Mouse (Mus musculus) liver, embryonic 11.5 days (tissue): ENCODE results near the gene Tepsin. TPM values are rescaled to one million over a fixed set of nuclear protein-coding genes. Genes with fewer than 3 reads are reported as not detected.

Experiments used
- microRNA-seq: library from miRNA; unstranded; fragments of <30 nt; microRNA quantifications from one replicate; pipeline ENCODE4, GENCODE M21; 2017; ENCODE audit warnings: borderline number of aligned reads
- polyA plus RNA-seq: library from polyadenylated mRNA; unstranded; fragments of >200 nt; fragmentation: Nextera tagmentation; extraction: Ambion mirVana; gene quantifications from 2 replicates; pipeline ENCODE4 v1.2.1, GENCODE M21; 2014

Tepsin gene
- polyA plus RNA-seq, 1 experiment from 2014 or later: 19.5 TPM

Small RNA genes lying within 50 kb of the gene (microRNA-seq; reads per million reads assigned to microRNA genes)
- gene Gm25948: not detected

Other genes with a start within 250 kb of the Tepsin start
- gene Chmp6, start 185.3 kb downstream of the Tepsin start, polyA plus RNA-seq: 70.1 and 77.2 TPM in 2 replicates
- gene Baiap2, start 156.0 kb downstream of the Tepsin start, polyA plus RNA-seq: 9.7 and 10.2 TPM in 2 replicates
- 0.74 and 0.86 TPM in 2 replicates for gene Aatk, start 51.6 kb downstream of the Tepsin start, polyA plus RNA-seq
- gene Cep131, start 11.9 kb downstream of the Tepsin start, polyA plus RNA-seq: 17.4 and 19.2 TPM in 2 replicates
- 87.5 and 102 TPM in 2 replicates for gene Ndufaf8, start 197 bp upstream of the Tepsin start, polyA plus RNA-seq
- 59.4 and 64.5 TPM in 2 replicates for gene Slc38a10, start 52.6 kb upstream of the Tepsin start, polyA plus RNA-seq
- gene Bahcc1, start 134.2 kb upstream of the Tepsin start, polyA plus RNA-seq: 6.7 and 8.8 TPM in 2 replicates
- gene Actg1, start 249.8 kb upstream of the Tepsin start, polyA plus RNA-seq: 1,592 and 1,704 TPM in 2 replicates